Mouse (Mus musculus): ENCODE results near the gene Ift122. TPM values are rescaled to one million over a fixed set of nuclear protein-coding genes. Genes with fewer than 3 reads are reported as not detected.
A peak's percentile ranks its signal among the peaks of the same experiment; 100 is the strongest.
"Not testable (repeated sequence)": the region's sequence is repeated elsewhere in the genome, so short reads cannot be mapped to it uniquely, and the experiment has no call there.

Gene Ift122
- polyA plus RNA-seq, 1 experiment = 1.1 TPM

DNA sequence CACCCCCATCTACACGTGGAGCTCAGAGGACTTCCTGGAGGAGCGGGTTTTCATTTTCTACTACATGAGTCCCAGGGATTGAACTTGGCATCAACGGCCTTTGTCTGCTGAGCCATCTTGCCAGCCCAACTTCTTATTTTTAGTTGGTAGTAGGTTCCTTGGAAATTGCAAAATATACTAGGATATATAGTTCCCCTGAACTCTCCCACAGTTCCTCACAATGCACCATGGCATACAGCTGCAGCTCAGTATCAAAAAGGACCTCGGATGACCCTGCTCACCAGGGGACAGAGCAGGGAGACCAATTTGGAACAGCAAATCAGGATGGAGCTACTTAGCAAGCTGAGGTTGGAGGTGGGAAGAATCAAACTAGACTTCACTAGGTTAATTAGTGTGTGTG, 38.2 kb upstream of the Ift122 start:
- H3K27me3 ChIP-seq (replicated peaks) = no peaks in the 10 kb centered on the region
- peaks cover 5% of the 10 kb centered on the region for H3K36me3 ChIP-seq (replicated peaks; ENCODE audit: low read length)
- no peaks in the 10 kb centered on the region for H3K9me3 ChIP-seq
- H3K4me1 ChIP-seq = peaks cover 77% of the 10 kb centered on the region
- no peak overlapping the region for H3K4me3 ChIP-seq (replicated peaks)
- TF ChIP-seq FLI1 (IDR thresholded peaks at IDR 0.05; ENCODE audit: low read length) (no peak), GATA1 (IDR thresholded peaks at IDR 0.05; ENCODE audit: borderline replicate concordance, low read length) (no peak)

DNA sequence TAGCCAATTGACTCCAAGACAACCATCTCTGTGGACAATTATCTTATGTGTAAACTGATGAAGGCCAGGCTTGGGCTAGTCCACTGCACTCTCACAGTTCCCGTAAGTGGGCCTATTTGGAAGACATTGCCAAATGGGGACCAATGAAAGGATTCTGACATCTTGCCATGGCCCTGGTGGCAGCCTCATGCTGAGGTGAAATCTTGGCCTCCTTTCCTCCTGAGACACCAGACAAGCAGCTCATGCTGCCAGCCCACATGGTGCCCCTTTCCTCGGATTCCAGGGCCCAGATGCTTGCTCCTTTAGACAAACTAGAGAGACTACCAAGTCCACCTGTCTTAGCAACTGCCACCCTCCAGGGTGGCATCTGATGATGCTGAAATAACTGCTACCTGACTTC, 35.1 kb upstream of the Ift122 start:
- Histone ChIP-seq H3K4me3 (replicated peaks) (no peak overlapping the region), H3K36me3 (replicated peaks; ENCODE audit: low read length) (peaks cover 2% of the 10 kb centered on the region), H3K4me1 (peaks cover 76% of the 10 kb centered on the region), H3K9me3 (no peaks in the 10 kb centered on the region), H3K27me3 (replicated peaks) (no peaks in the 10 kb centered on the region)
- TF ChIP-seq GATA1 (IDR thresholded peaks at IDR 0.05; ENCODE audit: borderline replicate concordance, low read length) (no peak), FLI1 (IDR thresholded peaks at IDR 0.05; ENCODE audit: low read length) (no peak)

DNA sequence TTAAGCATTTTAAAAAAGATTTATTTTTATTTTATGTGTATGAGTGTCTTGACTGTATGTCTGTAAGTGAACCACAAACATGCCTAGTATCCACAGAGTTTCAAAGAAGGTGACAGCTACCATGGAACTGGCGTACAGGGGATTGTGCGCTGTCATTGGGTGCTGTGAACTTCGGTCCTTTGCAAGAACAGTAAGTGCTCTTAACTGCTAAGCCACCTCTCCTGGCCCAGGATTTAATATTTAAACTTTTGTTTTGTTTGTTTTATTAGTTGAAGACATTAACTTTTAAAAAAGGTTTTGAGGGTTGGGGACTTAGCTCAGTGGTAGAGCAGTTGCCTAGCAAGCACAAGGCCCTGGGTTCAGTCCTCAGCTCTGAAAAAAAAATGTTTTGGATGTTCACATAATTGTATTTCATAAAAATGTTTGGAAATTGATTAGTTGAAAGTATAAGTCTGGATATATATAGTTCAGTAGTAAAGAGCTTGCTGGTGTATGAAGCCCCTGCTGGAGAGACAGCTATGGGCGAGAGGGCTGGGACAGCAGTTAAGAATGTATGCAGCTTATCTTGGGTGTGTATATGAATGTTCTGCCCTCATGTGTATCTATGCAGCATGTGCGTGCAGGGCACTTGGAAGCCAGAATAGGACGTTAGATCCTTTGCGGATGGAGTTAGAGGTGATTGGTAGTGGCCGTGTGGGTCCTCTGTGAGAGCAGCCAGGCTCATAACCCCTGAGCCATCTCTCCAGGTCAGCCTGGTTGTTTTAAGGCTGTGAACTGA, 31.9 kb upstream of the Ift122 start:
- H3K36me3 ChIP-seq (replicated peaks; ENCODE audit: low read length) = no peaks in the 10 kb centered on the region
- H3K27me3 ChIP-seq (replicated peaks) = no peaks in the 10 kb centered on the region
- H3K4me3 ChIP-seq (replicated peaks) = no peak overlapping the region
- no peaks in the 10 kb centered on the region for H3K9me3 ChIP-seq
- H3K4me1 ChIP-seq = peaks cover 54% of the 10 kb centered on the region
- TF ChIP-seq GATA1 (IDR thresholded peaks at IDR 0.05; ENCODE audit: borderline replicate concordance, low read length) (no peak), FLI1 (IDR thresholded peaks at IDR 0.05; ENCODE audit: low read length) (no peak)

DNA sequence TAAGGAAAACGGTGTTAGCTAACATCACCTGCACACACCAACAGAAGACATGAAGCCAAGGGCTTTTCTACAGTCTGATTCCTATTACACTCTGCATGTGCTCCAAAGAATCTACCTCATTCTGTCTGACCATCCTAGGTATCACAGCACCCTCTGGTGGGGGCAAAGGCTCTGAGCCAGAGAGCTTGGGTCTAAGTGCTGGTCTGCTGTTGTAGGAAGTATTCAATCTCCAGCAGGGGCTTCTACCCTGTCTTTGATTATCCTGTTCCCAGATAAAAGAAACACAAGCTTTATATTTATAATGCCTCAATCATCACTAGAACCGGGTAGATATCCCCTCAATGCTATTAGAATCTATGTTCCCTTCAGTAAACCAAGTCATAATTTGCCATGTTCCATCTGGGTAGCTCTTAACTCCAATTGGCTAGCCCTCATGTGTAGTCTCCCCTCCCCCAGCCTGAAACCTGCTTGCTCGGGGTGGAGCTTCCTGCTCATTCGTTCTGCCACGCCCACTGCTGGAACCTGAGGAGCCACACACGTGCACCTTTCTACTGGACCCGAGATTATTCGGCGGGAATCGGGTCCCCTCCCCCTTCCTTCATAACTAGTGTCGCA, 29.3 kb upstream of the Ift122 start:
- H3K4me3 ChIP-seq (replicated peaks) = peak overlapping the region; percentile 83
- not testable (repeated sequence) for H3K27me3 ChIP-seq (replicated peaks); H3K9me3 ChIP-seq; H3K36me3 ChIP-seq (replicated peaks; ENCODE audit: low read length)
- H3K4me1 ChIP-seq = peaks cover 34% of the 10 kb centered on the region

DNA sequence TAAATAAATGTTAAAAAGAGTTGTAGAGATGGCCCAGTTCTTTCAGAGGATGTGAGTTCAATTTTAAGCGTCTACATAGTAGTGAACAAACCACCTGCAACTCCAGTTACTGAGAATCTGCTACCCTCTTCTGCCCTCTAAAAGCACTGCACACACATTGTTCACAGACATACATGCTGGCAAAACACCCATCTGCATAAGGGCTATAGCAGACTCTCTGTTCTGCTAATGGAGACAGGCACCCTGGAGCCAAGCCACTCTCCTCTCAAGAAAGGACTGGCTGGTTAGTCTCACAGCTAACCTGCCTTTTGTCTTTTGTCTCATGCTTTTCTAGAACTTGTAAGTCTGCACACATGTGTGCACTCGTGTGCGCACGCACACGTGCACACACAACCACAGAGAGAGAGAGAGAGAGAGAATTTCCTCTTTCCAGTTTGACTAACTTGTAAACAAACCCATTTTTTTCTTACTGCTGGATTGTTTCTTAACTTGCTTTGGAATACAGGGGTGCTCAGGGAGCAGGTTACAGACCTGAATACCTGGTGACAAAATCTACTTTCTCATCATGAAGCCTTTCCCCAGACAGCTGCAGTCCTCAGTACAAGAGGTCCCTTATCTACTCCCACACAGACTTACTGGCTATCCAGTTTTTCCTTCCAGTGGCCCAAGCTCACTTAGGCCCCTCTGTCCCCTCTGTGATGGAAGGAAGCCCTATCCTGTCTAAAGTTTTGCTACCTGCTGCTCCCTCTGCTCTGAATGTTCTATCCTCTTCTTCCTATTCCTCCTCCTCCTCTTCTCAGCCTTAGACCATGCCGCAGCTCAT, 22.3 kb upstream of the Ift122 start:
- no peaks in the 10 kb centered on the region for H3K36me3 ChIP-seq (replicated peaks; ENCODE audit: low read length)
- H3K4me3 ChIP-seq (replicated peaks) = no peak overlapping the region
- H3K27me3 ChIP-seq (replicated peaks) = no peaks in the 10 kb centered on the region
- no peaks in the 10 kb centered on the region for H3K9me3 ChIP-seq
- no peak for TF ChIP-seq GATA1 (IDR thresholded peaks at IDR 0.05; ENCODE audit: borderline replicate concordance, low read length)
- TF ChIP-seq FLI1 (IDR thresholded peaks at IDR 0.05; ENCODE audit: low read length) = no peak
- H3K4me1 ChIP-seq = peaks cover 37% of the 10 kb centered on the region

DNA sequence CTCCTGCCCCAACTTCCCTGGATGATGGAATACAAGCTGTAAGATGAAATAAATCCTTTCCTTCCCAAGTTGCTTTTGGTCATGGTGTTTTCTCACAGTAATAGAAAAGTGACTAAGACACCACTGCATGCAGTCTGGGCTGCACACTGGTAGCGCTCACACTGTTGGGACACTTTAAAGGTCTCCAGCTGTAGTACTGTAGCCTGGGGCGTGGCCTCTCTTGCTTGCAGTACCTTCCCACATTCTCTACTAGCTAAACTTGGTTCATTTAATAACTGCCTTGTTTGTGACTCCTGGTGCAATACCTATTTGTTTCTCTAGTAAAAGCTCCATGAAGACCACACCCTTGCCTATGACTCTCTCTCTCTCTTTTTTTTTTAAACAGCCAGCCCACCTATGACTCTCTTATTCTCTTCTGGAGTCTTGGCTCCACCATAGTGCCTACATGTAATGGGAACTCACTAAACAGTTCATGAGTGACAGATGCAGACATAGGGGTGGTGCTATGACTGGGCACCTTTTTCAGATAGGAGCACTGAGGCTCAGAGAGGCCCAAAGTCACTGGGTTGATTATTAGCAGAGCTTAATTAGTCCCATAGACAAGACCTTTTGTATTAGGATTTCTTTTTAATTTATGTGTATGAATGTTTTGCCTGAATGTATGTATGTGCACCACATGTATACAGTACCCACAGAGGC, 21.0 kb upstream of the Ift122 start:
- no peak overlapping the region for H3K4me3 ChIP-seq (replicated peaks)
- TF ChIP-seq GATA1 (IDR thresholded peaks at IDR 0.05; ENCODE audit: borderline replicate concordance, low read length) (no peak), FLI1 (IDR thresholded peaks at IDR 0.05; ENCODE audit: low read length) (no peak)
- H3K27me3 ChIP-seq (replicated peaks) = no peaks in the 10 kb centered on the region
- H3K36me3 ChIP-seq (replicated peaks; ENCODE audit: low read length) = no peaks in the 10 kb centered on the region
- peaks cover 50% of the 10 kb centered on the region for H3K4me1 ChIP-seq
- no peaks in the 10 kb centered on the region for H3K9me3 ChIP-seq

DNA sequence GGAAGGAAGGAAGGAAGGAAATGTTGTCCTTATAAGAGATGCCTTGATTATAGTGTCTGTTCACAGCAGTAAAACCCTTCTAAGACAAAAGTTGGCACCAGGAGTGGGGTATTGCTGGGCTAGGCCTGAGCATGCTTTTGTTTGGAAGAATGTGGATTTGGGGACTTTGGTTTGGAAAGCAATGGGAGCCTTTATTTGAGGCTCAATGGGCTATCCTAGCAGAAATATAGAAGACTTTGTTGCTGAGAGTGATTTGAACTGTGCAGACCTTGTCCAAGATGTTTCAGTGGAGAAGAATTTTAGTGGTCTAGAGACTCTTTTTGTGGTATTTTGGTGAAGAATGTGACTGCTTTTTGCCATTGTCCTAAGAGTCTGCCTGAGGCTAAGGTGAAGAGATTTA, 19.4 kb upstream of the Ift122 start:
- H3K27me3 ChIP-seq (replicated peaks) = no peaks in the 10 kb centered on the region
- no peaks in the 10 kb centered on the region for H3K36me3 ChIP-seq (replicated peaks; ENCODE audit: low read length)
- no peaks in the 10 kb centered on the region for H3K9me3 ChIP-seq
- peaks cover 54% of the 10 kb centered on the region for H3K4me1 ChIP-seq
- no peak overlapping the region for H3K4me3 ChIP-seq (replicated peaks)
- TF ChIP-seq GATA1 (IDR thresholded peaks at IDR 0.05; ENCODE audit: borderline replicate concordance, low read length) = no peak
- no peak for TF ChIP-seq FLI1 (IDR thresholded peaks at IDR 0.05; ENCODE audit: low read length)

DNA sequence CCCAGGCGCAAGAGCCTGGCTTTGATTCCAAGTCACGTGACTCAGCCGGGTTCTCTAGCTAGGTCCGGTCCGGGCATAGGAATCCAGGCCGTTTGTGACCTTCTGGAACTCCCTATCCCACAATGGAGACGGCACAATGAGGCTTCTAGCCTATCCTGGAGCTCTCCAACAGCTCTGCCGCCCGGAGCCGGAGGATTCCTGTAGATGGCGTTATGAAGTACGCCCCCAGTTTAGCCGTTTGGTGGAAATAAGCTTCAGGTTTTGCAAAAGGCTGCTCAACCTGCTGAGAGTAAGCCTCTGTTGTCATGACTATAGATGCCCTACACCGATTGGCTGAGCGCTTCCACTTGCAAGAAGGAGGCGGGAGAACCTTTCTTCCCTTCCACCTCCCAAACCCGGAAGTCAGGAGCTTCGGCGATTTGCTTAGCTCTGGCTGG, 15.1 kb upstream of the Ift122 start, which contains the start of gene Efcab12:
Gene Efcab12 (minus strand): TSS at position 252 of the 437 bp plus-strand sequence.
- H3K4me3 ChIP-seq (replicated peaks) = peak within 1 kb of the TSS; percentile 18
- H3K9me3 ChIP-seq = no peaks in the 10 kb centered on the region
- H3K4me1 ChIP-seq = peaks cover 37% of the 10 kb centered on the region
- TF ChIP-seq FLI1 (IDR thresholded peaks at IDR 0.05; ENCODE audit: low read length) (no peak), GATA1 (IDR thresholded peaks at IDR 0.05; ENCODE audit: borderline replicate concordance, low read length) (no peak)
- no peaks in the 10 kb centered on the region for H3K27me3 ChIP-seq (replicated peaks)
- peaks cover 31% of the 10 kb centered on the region for H3K36me3 ChIP-seq (replicated peaks; ENCODE audit: low read length)

DNA sequence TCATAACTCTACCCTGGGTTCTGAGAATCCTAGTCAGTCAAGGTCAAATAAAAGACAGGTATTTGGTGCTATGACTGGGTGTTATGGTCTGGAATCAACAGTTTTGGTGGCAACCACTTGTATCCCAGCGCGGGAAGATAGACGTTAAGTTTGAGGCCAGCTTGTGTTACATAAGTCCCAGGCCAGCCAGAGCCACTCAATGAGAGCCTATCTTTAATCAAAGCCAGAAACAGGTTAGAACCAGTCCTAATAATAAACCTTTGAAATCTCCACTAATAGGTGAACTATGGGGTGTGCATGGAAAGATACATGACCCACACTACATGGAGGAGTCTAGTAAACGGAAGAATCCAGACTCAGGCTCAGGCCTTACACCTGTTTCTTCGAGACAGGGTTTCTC, 14.5 kb upstream of the Ift122 start:
- peaks cover 33% of the 10 kb centered on the region for H3K4me1 ChIP-seq
- H3K4me3 ChIP-seq (replicated peaks) = no peak overlapping the region
- TF ChIP-seq GATA1 (IDR thresholded peaks at IDR 0.05; ENCODE audit: borderline replicate concordance, low read length) (no peak), FLI1 (IDR thresholded peaks at IDR 0.05; ENCODE audit: low read length) (no peak)
- H3K9me3 ChIP-seq = no peaks in the 10 kb centered on the region
- H3K36me3 ChIP-seq (replicated peaks; ENCODE audit: low read length) = peaks cover 37% of the 10 kb centered on the region
- no peaks in the 10 kb centered on the region for H3K27me3 ChIP-seq (replicated peaks)
